Mouse (Mus musculus): Measurements from ENCODE around the gene Filip1.

DNA sequence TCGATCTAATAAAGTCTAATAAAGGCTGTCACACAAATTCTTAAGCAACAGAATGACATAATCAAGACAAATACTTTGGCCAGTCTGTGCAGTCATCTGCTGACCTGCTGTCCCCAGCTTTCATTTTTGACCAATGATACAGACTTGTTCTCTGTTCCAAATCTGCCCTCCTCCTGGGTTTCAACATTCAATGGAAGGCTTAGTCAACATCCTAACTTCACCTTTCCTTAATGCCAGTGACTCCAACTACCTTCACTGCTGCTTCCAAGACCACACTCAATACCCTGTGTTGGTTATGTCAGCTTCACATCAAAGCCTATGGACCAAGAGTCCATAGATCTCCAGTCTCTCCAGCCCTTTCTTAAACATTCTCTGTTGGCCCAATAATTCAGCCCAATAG lies 120.5 kb downstream of the Filip1 start:
- TF ChIP-seq CTCF (IDR thresholded peaks at IDR 0.05; ENCODE audit: control insufficient read depth, insufficient read depth, insufficient read length) (no peak), FOSL1 (IDR thresholded peaks at IDR 0.05; ENCODE audit: insufficient read depth, low read length, poor library complexity, severe bottlenecking) (no peak), MAX (IDR thresholded peaks at IDR 0.05) (no peak)

Measured in C2C12 (cell line).